Mouse (Mus musculus) common myeloid progenitor, adult 5-6 weeks (primary cell): Measurements from ENCODE around the gene Odf3b. TPM values are rescaled to one million over a fixed set of nuclear protein-coding genes. Genes with fewer than 3 reads are reported as not detected.

ENCODE experiments used
- ATAC-seq: replicated peaks from 2 replicates; pipeline ENCODE4 v1.8.0; 2016; ENCODE audit warnings: low read depth, mild to moderate bottlenecking, moderate TSS enrichment, inconsistent platforms; ENCODE audit not compliant: poor library complexity, severe bottlenecking
- total RNA-seq: library from RNA; stranded (forward); fragments of 200-1000, 187-1606 nt; gene quantifications from 2 replicates; pipeline ENCODE4 v1.2.3, GENCODE M21; 2017

Gene Odf3b
- total RNA-seq, 1 experiment from 2014 or later = 2.9 TPM

DNA sequence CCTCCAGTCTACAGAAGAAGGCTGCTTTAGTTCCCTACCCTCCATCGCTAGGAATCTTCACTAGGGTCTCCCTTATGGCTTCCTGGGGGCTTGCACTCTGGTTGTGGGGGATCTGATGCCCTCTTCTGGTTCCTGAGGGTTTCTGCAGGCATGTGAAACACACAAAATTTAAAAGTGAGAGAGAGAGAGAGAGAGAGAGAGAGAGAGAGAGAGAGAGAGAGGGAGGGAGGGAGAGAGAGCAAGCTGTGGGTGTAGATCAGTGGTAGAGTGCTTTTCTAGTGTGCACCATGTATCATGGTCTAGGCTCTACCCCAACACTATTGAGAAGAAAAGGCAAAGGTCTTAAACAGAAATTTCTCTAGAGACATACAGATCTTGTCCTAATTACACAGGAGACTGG is 37.4 kb downstream of the Odf3b start:
- no peak for ATAC-seq

GRCm38 (mm10) chr15:89340136-89340535 is 38.9 kb downstream of the Odf3b start:
- ATAC-seq = peak; percentile 67

DNA sequence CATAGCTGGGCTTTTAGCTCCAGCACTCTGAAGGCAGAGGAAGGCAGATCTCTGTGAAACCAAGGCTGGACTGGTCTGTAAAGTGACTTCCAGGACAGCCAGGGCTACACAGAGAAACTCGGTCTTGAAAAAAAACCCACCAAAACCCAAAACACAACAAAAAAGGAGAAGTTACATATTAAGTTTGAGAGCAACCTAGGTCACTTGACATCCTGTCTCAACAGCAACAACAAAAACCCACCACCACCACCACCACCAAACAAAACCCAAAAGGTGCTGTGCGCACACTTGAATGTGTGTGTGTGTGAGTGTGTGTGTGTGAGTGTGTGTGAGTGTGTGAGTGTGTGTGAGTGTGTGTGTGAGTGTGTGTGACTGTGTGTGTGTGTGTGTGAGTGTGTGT is 39.4 kb downstream of the Odf3b start:
- ATAC-seq = peak; percentile 80

DNA sequence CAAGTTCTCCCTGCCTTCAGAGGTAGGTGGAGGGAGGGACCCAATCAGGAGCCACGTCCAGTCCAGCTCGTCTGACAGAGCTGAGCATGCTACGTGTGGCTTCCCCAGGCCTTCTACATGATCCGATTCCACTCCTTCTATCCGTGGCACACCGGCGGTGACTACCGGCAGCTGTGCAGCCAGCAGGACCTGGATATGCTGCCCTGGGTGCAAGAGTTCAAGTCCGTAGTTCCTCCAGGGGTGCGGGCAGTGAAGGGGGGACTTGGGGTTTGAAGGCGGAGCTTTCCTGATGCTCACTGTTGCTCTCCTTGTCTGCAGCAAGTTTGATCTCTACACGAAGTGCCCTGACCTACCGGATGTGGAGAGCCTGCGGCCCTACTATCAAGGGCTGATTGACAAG is 42.7 kb downstream of the Odf3b start:
- no peak for ATAC-seq

DNA sequence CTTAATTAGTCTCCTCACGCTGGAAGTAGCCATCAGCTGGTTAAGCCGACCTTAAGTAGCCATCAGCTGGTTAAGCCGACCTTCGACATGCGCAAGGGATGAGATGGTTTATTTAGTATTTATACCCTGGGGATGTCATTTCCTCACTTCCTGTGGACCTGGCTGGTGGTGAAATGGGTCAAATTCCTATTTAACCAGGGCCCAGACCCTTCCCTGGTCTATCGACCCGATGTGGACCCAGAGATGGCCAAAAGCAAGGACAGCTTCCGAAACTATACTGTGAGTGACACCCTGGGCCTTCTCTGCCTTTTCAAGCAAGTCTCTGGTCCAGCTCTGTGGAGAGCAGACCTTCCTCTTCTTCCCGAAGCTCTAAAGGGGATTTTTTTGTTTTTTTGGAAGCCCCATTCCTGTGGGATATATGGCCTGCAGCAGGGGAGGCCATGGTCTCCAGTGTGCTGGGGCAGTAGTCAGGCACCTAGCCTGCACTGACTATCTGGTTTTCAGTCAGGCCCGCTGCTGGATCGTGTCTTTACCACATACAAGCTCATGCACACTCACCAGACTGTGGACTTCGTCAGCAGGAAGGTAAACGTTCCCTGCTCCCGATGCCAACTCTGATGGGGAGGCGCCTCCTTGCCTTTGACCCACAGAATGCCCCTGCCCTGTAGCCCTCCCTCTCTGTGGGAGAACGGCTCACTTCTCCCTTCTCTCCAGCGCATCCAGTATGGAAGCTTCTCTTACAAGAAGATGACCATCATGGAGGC is 44.1 kb downstream of the Odf3b start:
- ATAC-seq = no peak

DNA sequence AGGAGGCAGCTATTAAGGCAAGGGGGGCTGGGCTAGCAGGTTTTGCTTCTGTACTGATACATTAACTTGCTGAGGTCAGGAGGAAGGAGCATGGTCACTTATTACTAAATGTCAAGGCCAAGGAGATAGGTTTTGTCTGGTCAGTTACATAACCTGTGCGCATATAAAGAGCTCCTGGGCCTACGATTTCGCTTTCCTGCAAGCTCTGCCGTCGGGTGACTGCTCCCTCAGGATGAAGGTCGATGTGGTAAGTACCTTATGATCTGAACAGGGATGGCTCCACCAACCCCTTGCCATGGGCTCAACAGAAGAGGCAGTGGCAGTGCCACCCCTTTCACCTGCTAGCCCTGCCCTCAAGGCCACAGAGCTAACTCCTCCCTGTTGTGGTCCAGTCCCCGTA is 44.8 kb downstream of the Odf3b start, which contains the start of gene Miox:
TSS of gene Miox (plus strand) at position 128 of the 400 bp plus-strand sequence.
- ATAC-seq = no peak

Other genes with a start within 250 kb of the Odf3b start
- not detected in 2 replicates for gene Mapk12, start 238.6 kb downstream of the Odf3b start, total RNA-seq
- 0.50 and 0.73 TPM in 2 replicates for gene Mapk11, start 229.7 kb downstream of the Odf3b start, total RNA-seq
- gene Plxnb2, start 198.5 kb downstream of the Odf3b start, total RNA-seq = 20.2 and 29.2 TPM in 2 replicates
- gene Dennd6b, start 182.8 kb downstream of the Odf3b start, total RNA-seq = 1.6 and 2.3 TPM in 2 replicates
- 15.6 and 22.7 TPM in 2 replicates for gene Ppp6r2, start 167.7 kb downstream of the Odf3b start, total RNA-seq
- gene Sbf1, start 64.0 kb downstream of the Odf3b start, total RNA-seq = 43.3 and 53.7 TPM in 2 replicates
- not detected in 2 replicates for gene Adm2, start 56.6 kb downstream of the Odf3b start, total RNA-seq
- gene Miox, start 44.9 kb downstream of the Odf3b start, total RNA-seq = not detected in 2 replicates
- gene Lmf2, start 23.6 kb downstream of the Odf3b start, total RNA-seq = 13.9 and 14.4 TPM in 2 replicates
- gene Ncaph2, start 23.6 kb downstream of the Odf3b start, total RNA-seq = 81.4 and 106 TPM in 2 replicates
- gene Sco2, start 5.4 kb downstream of the Odf3b start, total RNA-seq = 21.8 and 23.0 TPM in 2 replicates
- 0.68 and 0.78 TPM in 2 replicates for gene Tymp, start 2.2 kb downstream of the Odf3b start, total RNA-seq
- gene Klhdc7b, start 5.6 kb upstream of the Odf3b start, total RNA-seq = not detected in 2 replicates
- gene Syce3, start 31.2 kb upstream of the Odf3b start, total RNA-seq = not detected in 2 replicates
- 2.6 TPM in 1 of 2 replicates, not detected in the other for gene Cpt1b, start 46.6 kb upstream of the Odf3b start, total RNA-seq
- 3.9 and 7.0 TPM in 2 replicates for gene C730034F03Rik, start 50.3 kb upstream of the Odf3b start, total RNA-seq
- 0.29 and 0.46 TPM in 2 replicates for gene Gm44502, start 50.4 kb upstream of the Odf3b start, total RNA-seq
- 11.7 and 15.9 TPM in 2 replicates for gene Chkb, start 50.6 kb upstream of the Odf3b start, total RNA-seq
- gene Mapk8ip2, start 74.6 kb upstream of the Odf3b start, total RNA-seq = not detected in 2 replicates
- gene Arsa, start 98.1 kb upstream of the Odf3b start, total RNA-seq = 9.4 and 12.9 TPM in 2 replicates
- 10.2 and 14.9 TPM in 2 replicates for gene Shank3, start 120.3 kb upstream of the Odf3b start, total RNA-seq
- gene Acr, start 189.0 kb upstream of the Odf3b start, total RNA-seq = not detected in 2 replicates
- gene Rabl2, start 212.6 kb upstream of the Odf3b start, total RNA-seq = 11.1 and 12.6 TPM in 2 replicates